8 mouse cellular contexts compared by ENCODE assay signal in the genomic region with DNA sequence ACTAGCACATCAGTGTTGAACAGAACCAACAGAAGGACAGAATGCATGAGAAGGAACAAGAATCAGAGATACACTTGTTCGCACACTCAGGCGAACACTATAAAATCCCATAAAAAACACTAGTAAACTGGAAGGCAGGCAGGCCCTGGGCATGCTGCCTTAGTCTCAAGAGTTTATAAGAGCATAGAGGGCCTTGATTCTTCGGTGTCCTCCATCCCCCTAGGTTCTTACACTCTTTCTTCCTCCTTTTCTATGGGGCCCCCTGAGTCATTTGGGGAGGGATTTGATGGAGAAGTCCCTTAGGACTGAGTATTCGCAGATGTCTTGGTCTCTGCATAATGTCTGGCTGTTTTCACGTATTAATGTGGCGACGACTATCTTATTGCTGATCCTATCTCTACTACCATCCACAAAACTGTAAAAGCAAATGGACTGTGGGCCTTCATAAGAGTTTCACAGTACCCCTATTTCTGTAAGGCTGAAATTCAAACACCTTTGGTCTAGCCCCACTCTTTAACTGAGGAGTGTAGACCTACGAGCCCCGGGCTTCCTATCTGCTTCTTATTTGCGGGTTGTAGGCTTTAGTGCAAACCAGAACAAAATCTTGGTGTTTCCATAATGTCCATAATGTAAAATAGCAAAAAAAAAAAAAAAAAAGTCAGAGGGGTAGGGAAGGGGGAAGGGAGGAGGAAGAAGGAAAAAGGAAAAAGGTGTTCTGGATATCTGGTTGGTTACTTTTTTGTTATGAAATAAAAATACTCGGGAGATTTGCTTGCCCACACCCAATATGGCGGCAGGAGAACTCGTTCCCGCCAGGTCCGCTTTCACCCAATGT. TPM values are rescaled to one million over a fixed set of nuclear protein-coding genes. Genes with fewer than 3 reads are reported as not detected.
DNase-seq lines count a peak whose midpoint lies in the region; ATAC-seq lines count a peak whose summit lies in the region.

No protein-coding gene starts in this region.

- H3K27me3 ChIP-seq in kidney, embryonic 14.5 days (ENCODE audit: control insufficient read depth, insufficient read depth, low read length), result no peaks in the 10 kb centered on the region
- H3K27me3 ChIP-seq in hindbrain, embryonic 11.5 days (ENCODE audit: control insufficient read depth, insufficient read depth, low read length), result no peaks in the 10 kb centered on the region
- H3K27me3 ChIP-seq in midbrain, embryonic 14.5 days (ENCODE audit: control insufficient read depth, insufficient read depth, low read length), result no peaks in the 10 kb centered on the region

- 56% methylated on average over 15 of the region's 15 CpGs for WGBS in kidney, embryonic 14.5 days
- 55% methylated on average over 15 of the region's 15 CpGs for WGBS in hindbrain, embryonic 11.5 days
- WGBS in midbrain, embryonic 14.5 days, result 55% methylated on average over 15 of the region's 15 CpGs

- no peak for DNase-seq in kidney, postnatal 36 days
- peak; percentile 10 for DNase-seq in ZHBTc4 (ENCODE audit: low read depth, low spot score)
- DNase-seq in hindbrain, embryonic 11.5 days (ENCODE audit: low spot score), result peak; percentile 35
- DNase-seq in midbrain, embryonic 14.5 days, result no peak
- no peak for DNase-seq in natural killer cell, adult 2 months (ENCODE audit: low spot score in 2 of 2)
- DNase-seq in spleen, postnatal 14 days (ENCODE audit: low spot score in 2 of 2), result no peak

- no peak overlapping the region for H3K9ac ChIP-seq in kidney, embryonic 14.5 days (ENCODE audit: low read depth, low read length)
- H3K9ac ChIP-seq in hindbrain, embryonic 11.5 days (ENCODE audit: low read depth, low read length), result no peak overlapping the region
- no peak overlapping the region; the same call in 1 of the 2 replicates for H3K9ac ChIP-seq in midbrain, embryonic 14.5 days (replicated peaks; ENCODE audit: low read length)

- peak overlapping the region; percentile 81 for H3K4me3 ChIP-seq in kidney, embryonic 14.5 days (ENCODE audit: low read length)
- H3K4me3 ChIP-seq in hindbrain, embryonic 11.5 days (ENCODE audit: low read depth, low read length), result peak overlapping the region; percentile 76
- H3K4me3 ChIP-seq in midbrain, embryonic 14.5 days (replicated peaks; ENCODE audit: low read depth, low read length), result peak overlapping the region; percentile 78

- H3K27ac ChIP-seq in kidney, embryonic 14.5 days (ENCODE audit: low read depth, low read length), result no peak overlapping the region
- H3K27ac ChIP-seq in hindbrain, embryonic 11.5 days (ENCODE audit: low read depth, low read length), result no peak overlapping the region
- H3K27ac ChIP-seq in midbrain, embryonic 14.5 days (replicated peaks; ENCODE audit: low read depth, low read length), result no peak overlapping the region

- H3K36me3 ChIP-seq in kidney, embryonic 14.5 days (ENCODE audit: control insufficient read depth, insufficient read depth, low read length), result peaks cover 19% of the 10 kb centered on the region
- H3K36me3 ChIP-seq in hindbrain, embryonic 11.5 days (ENCODE audit: control insufficient read depth, insufficient read depth, low read length), result 0 out of 2 replicates have a peak, but pooled peaks cover 2% of the 10 kb centered on the region
- peaks cover 10% of the 10 kb centered on the region for H3K36me3 ChIP-seq in midbrain, embryonic 14.5 days (ENCODE audit: control insufficient read depth, insufficient read depth, low read length)

- ATAC-seq in kidney, embryonic 14.5 days (ENCODE audit: low FRiP score, low TSS enrichment), result peak; percentile 2; the same call in 1 of the 2 replicates
- peak; percentile 20; the same call in 1 of the 2 replicates for ATAC-seq in hindbrain, embryonic 11.5 days (ENCODE audit: low FRiP score)
- peak; percentile 26; the same call in 1 of the 2 replicates for ATAC-seq in midbrain, embryonic 14.5 days (ENCODE audit: low FRiP score, low TSS enrichment)
- ATAC-seq in granulocyte monocyte progenitor cell, adult 5-6 weeks (replicated peaks; ENCODE audit: poor library complexity, severe bottlenecking), result no peak

- peak overlapping the region; percentile 64 for H3K4me2 ChIP-seq in kidney, embryonic 14.5 days (replicated peaks; ENCODE audit: low read depth, low read length)
- no peak overlapping the region for H3K4me2 ChIP-seq in hindbrain, embryonic 11.5 days (replicated peaks; ENCODE audit: low read depth, low read length)
- H3K4me2 ChIP-seq in midbrain, embryonic 14.5 days (ENCODE audit: low read length), result peak overlapping the region; percentile 74

- no peaks in the 10 kb centered on the region for H3K9me3 ChIP-seq in kidney, embryonic 14.5 days (ENCODE audit: control insufficient read depth, low read length)
- H3K9me3 ChIP-seq in hindbrain, embryonic 11.5 days (ENCODE audit: control insufficient read depth, low read length), result no peaks in the 10 kb centered on the region
- H3K9me3 ChIP-seq in midbrain, embryonic 14.5 days (ENCODE audit: control insufficient read depth, low read length), result no peaks in the 10 kb centered on the region

- H3K4me1 ChIP-seq in kidney, embryonic 14.5 days (ENCODE audit: control insufficient read depth, insufficient read depth, low read length), result peaks cover 6% of the 10 kb centered on the region; the same call in 1 of the 2 replicates
- peaks cover 4% of the 10 kb centered on the region; the same call in 1 of the 2 replicates for H3K4me1 ChIP-seq in hindbrain, embryonic 11.5 days (replicated peaks; ENCODE audit: control insufficient read depth, insufficient read depth, low read length)
- peaks cover 10% of the 10 kb centered on the region for H3K4me1 ChIP-seq in midbrain, embryonic 14.5 days (ENCODE audit: control insufficient read depth, insufficient read depth, low read length)

RNA-seq across cellular contexts. Expression of a gene that starts 0.5 kb away (rescaled TPM):
- 159 and 198 TPM in 2 replicates for polyA plus RNA-seq in kidney, embryonic 14.5 days (2014; fragmentation: Nextera tagmentation; extraction: Ambion mirVana)
- polyA plus RNA-seq in hindbrain, embryonic 11.5 days (2014; fragmentation: Nextera tagmentation; extraction: Ambion mirVana), result 189 and 213 TPM in 2 replicates
- polyA plus RNA-seq in midbrain, embryonic 14.5 days (2014; fragmentation: Nextera tagmentation; extraction: Ambion mirVana), result 36.2 and 65.9 TPM in 2 replicates
- 171 and 252 TPM in 2 replicates for total RNA-seq in granulocyte monocyte progenitor cell, adult 5-6 weeks (2014; fragmentation: Nextera tagmentation)
- 642 and 757 TPM in 2 replicates for total RNA-seq in granulocyte monocyte progenitor cell, adult 5-6 weeks (2017)

RNA-seq across cellular contexts. Expression of a gene that starts 40.4 kb away (rescaled TPM):
- 0.63 and 0.80 TPM in 2 replicates for polyA plus RNA-seq in kidney, embryonic 14.5 days (2014; fragmentation: Nextera tagmentation; extraction: Ambion mirVana)
- 0.31 and 1.1 TPM in 2 replicates for polyA plus RNA-seq in hindbrain, embryonic 11.5 days (2014; fragmentation: Nextera tagmentation; extraction: Ambion mirVana)
- polyA plus RNA-seq in midbrain, embryonic 14.5 days (2014; fragmentation: Nextera tagmentation; extraction: Ambion mirVana), result 0.61 and 0.74 TPM in 2 replicates
- total RNA-seq in granulocyte monocyte progenitor cell, adult 5-6 weeks (2014; fragmentation: Nextera tagmentation), result not detected in 2 replicates
- not detected in 2 replicates for total RNA-seq in granulocyte monocyte progenitor cell, adult 5-6 weeks (2017)

RNA-seq across cellular contexts. Expression of a gene that starts 47.1 kb away (rescaled TPM):
- 0.10 TPM in 1 of 2 replicates, not detected in the other for polyA plus RNA-seq in kidney, embryonic 14.5 days (2014; fragmentation: Nextera tagmentation; extraction: Ambion mirVana)
- 0.08 and 0.23 TPM in 2 replicates for polyA plus RNA-seq in hindbrain, embryonic 11.5 days (2014; fragmentation: Nextera tagmentation; extraction: Ambion mirVana)
- 0.14 and 0.22 TPM in 2 replicates for polyA plus RNA-seq in midbrain, embryonic 14.5 days (2014; fragmentation: Nextera tagmentation; extraction: Ambion mirVana)
- total RNA-seq in granulocyte monocyte progenitor cell, adult 5-6 weeks (2014; fragmentation: Nextera tagmentation), result not detected in 2 replicates
- total RNA-seq in granulocyte monocyte progenitor cell, adult 5-6 weeks (2017), result not detected in 2 replicates

RNA-seq across cellular contexts. Expression of a gene that starts 58.3 kb away (rescaled TPM):
- not detected in 2 replicates for polyA plus RNA-seq in kidney, embryonic 14.5 days (2014; fragmentation: Nextera tagmentation; extraction: Ambion mirVana)
- polyA plus RNA-seq in hindbrain, embryonic 11.5 days (2014; fragmentation: Nextera tagmentation; extraction: Ambion mirVana), result not detected in 2 replicates
- polyA plus RNA-seq in midbrain, embryonic 14.5 days (2014; fragmentation: Nextera tagmentation; extraction: Ambion mirVana), result 0.20 TPM in 1 of 2 replicates, not detected in the other
- total RNA-seq in granulocyte monocyte progenitor cell, adult 5-6 weeks (2014; fragmentation: Nextera tagmentation), result not detected in 2 replicates
- total RNA-seq in granulocyte monocyte progenitor cell, adult 5-6 weeks (2017), result not detected in 2 replicates

Comparison
In these comparisons a context has a peak if more than half of its experiments do, and no peak if none do; other contexts are left out.
1. DNase-seq: peak in ZHBTc4 (single experiment) and hindbrain, embryonic 11.5 days (single experiment); none in kidney, postnatal 36 days (0 of 2), midbrain, embryonic 14.5 days (single experiment), natural killer cell, adult 2 months (0 of 2) and spleen, postnatal 14 days (0 of 2).
2. Peak in every context shown above with its lines, with median percentiles within 50 percentile points of each other: H3K4me3 ChIP-seq.